Mouse (Mus musculus): Measurements from ENCODE around the gene Usp44.

DNA sequence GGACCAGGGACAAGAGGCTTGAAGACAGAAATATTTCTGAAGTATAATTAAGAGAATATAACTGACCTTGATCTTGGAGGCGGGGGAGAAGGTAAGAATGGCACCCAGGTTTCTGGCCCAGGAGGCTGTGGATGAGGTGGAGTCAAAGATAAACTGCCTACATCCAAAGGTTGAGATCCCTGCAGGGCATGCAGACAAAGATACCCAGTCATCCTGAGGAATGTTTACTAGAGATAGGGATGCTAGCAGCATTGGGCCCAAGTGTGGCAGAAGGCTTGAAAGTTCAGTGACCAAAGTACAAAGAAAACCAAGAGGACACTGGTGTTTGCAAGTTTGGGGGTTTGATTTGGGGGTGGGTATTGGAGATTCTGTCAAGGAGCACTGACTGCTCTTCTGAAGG is 59.7 kb downstream of the Usp44 start:
- TF ChIP-seq CTCF (IDR thresholded peaks at IDR 0.05; ENCODE audit: extremely low read depth, insufficient read depth, insufficient read length, insufficient replicate concordance): no peak
- no peak for TF ChIP-seq POLR2A (IDR thresholded peaks at IDR 0.05; ENCODE audit: low read depth, low read length)
